Mouse (Mus musculus) liver, postnatal 0 days (tissue): ENCODE results near the gene Nek10.

Source experiments
- CTCF ChIP-seq: sonication (generic); IDR thresholded peaks from 2 replicates; pipeline ENCODE4 v1.5.1; 2016; ENCODE audit warnings: antibody characterized with exemption, low read depth
- EP300 ChIP-seq: IDR thresholded peaks from 2 replicates; pipeline ENCODE4 v1.6.1; 2016; ENCODE audit warnings: antibody characterized with exemption, low read depth, mild to moderate bottlenecking

- no peak for TF ChIP-seq EP300
- no peak for TF ChIP-seq CTCF
These were observed 131.8 kb downstream of the Nek10 start for GRCm38 (mm10) chr14:14934977-14935376.
